Mouse (Mus musculus): ENCODE measurements around the gene Naga. TPM values are rescaled to one million over a fixed set of nuclear protein-coding genes. Genes with fewer than 3 reads are reported as not detected.

Naga gene
- polyA plus RNA-seq, 1 experiment from 2014 or later = 22.8 TPM

Other genes starting within 250 kb of the Naga start
- gene Ccdc134, start 211.0 kb downstream of the Naga start, polyA plus RNA-seq (2014; fragmentation: Nextera tagmentation; extraction: Ambion mirVana) = 17.0 and 17.2 TPM in 2 replicates
- 143 and 144 TPM in 2 replicates for gene Srebf2, start 191.7 kb downstream of the Naga start, polyA plus RNA-seq (2014; fragmentation: Nextera tagmentation; extraction: Ambion mirVana)
- gene Shisa8, start 126.1 kb downstream of the Naga start, polyA plus RNA-seq (2014; fragmentation: Nextera tagmentation; extraction: Ambion mirVana) = 1.0 and 1.9 TPM in 2 replicates
- 0.35 and 0.62 TPM in 2 replicates for gene Tnfrsf13c, start 114.6 kb downstream of the Naga start, polyA plus RNA-seq (2014; fragmentation: Nextera tagmentation; extraction: Ambion mirVana)
- 76.2 and 78.1 TPM in 2 replicates for gene Cenpm, start 94.2 kb downstream of the Naga start, polyA plus RNA-seq (2014; fragmentation: Nextera tagmentation; extraction: Ambion mirVana)
- 0.86 and 1.6 TPM in 2 replicates for gene 1500009C09Rik, start 86.5 kb downstream of the Naga start, polyA plus RNA-seq (2014; fragmentation: Nextera tagmentation; extraction: Ambion mirVana)
- 146 and 150 TPM in 2 replicates for gene Sept3, start 64.0 kb downstream of the Naga start, polyA plus RNA-seq (2014; fragmentation: Nextera tagmentation; extraction: Ambion mirVana)
- gene Wbp2nl, start 40.0 kb downstream of the Naga start, polyA plus RNA-seq (2014; fragmentation: Nextera tagmentation; extraction: Ambion mirVana) = 0.12 TPM in 1 of 2 replicates, not detected in the other
- gene Pheta2, start within 50 bp of the Naga start, polyA plus RNA-seq (2014; fragmentation: Nextera tagmentation; extraction: Ambion mirVana) = 3.3 and 4.0 TPM in 2 replicates
- gene Smdt1, start within 50 bp of the Naga start, polyA plus RNA-seq (2014; fragmentation: Nextera tagmentation; extraction: Ambion mirVana) = 267 and 274 TPM in 2 replicates
- gene Ndufa6, start 15.4 kb upstream of the Naga start, polyA plus RNA-seq (2014; fragmentation: Nextera tagmentation; extraction: Ambion mirVana) = 277 and 281 TPM in 2 replicates
- gene Cyp2d22, start 41.3 kb upstream of the Naga start, polyA plus RNA-seq (2014; fragmentation: Nextera tagmentation; extraction: Ambion mirVana) = 1.8 and 2.1 TPM in 2 replicates
- gene Cyp2d11, start 55.1 kb upstream of the Naga start, polyA plus RNA-seq (2014; fragmentation: Nextera tagmentation; extraction: Ambion mirVana) = not detected in 2 replicates
- gene Cyp2d10, start 68.3 kb upstream of the Naga start, polyA plus RNA-seq (2014; fragmentation: Nextera tagmentation; extraction: Ambion mirVana) = not detected in 2 replicates
- not detected in 2 replicates for gene Cyp2d9, start 94.5 kb upstream of the Naga start, polyA plus RNA-seq (2014; fragmentation: Nextera tagmentation; extraction: Ambion mirVana)
- not detected in 2 replicates for gene Cyp2d12, start 216.1 kb upstream of the Naga start, polyA plus RNA-seq (2014; fragmentation: Nextera tagmentation; extraction: Ambion mirVana)